Mouse (Mus musculus): ENCODE measurements around the gene Akip1. TPM values are rescaled to one million over a fixed set of nuclear protein-coding genes. Genes with fewer than 3 reads are reported as not detected.

Akip1 gene
- polyA plus RNA-seq, 1 experiment from 2014 or later = 19.6 TPM

- Histone ChIP-seq H3K4me2 (ENCODE audit: low read depth, low read length, severe bottlenecking) (no peak overlapping the region), H3K9me3 (ENCODE audit: control insufficient read depth, low read length) (no peaks in the 10 kb centered on the region)
Observed at GRCm38 (mm10) chr7:109674944-109675628, 28.4 kb upstream of the Akip1 start.

GRCm38 (mm10) chr7:109680284-109680683 lies 23.2 kb upstream of the Akip1 start:
- no peaks in the 10 kb centered on the region for H3K9me3 ChIP-seq (ENCODE audit: control insufficient read depth, low read length)
- H3K36me3 ChIP-seq (ENCODE audit: control insufficient read depth, insufficient read depth, low read length) = no peaks in the 10 kb centered on the region
- H3K27me3 ChIP-seq (ENCODE audit: control insufficient read depth, insufficient read depth, low read length) = no peaks in the 10 kb centered on the region
- no peak for DNase-seq (ENCODE audit: low spot score)
- ATAC-seq (replicated peaks; ENCODE audit: low FRiP score) = no peak
- no peak overlapping the region for H3K4me2 ChIP-seq (ENCODE audit: low read depth, low read length, severe bottlenecking)
- no peaks in the 10 kb centered on the region for H3K4me1 ChIP-seq (replicated peaks; ENCODE audit: control insufficient read depth, insufficient read depth, low read length)
- H3K4me3 ChIP-seq (ENCODE audit: low read depth, low read length) = no peak overlapping the region
- WGBS = 79% methylated on average over 2 of the region's 2 CpGs
- no peak overlapping the region for H3K27ac ChIP-seq (ENCODE audit: low read depth, low read length)
- H3K9ac ChIP-seq (ENCODE audit: low read length) = no peak overlapping the region

More at GRCm38 (mm10) chr7:109674944-109675628, 28.4 kb upstream of the Akip1 start:
- ATAC-seq (replicated peaks; ENCODE audit: low FRiP score) (no peak), DNase-seq (ENCODE audit: low spot score) (no peak)
- H3K27ac ChIP-seq (ENCODE audit: low read depth, low read length) = no peak overlapping the region
- H3K36me3 ChIP-seq (ENCODE audit: control insufficient read depth, insufficient read depth, low read length) = no peaks in the 10 kb centered on the region
- no peaks in the 10 kb centered on the region for H3K27me3 ChIP-seq (ENCODE audit: control insufficient read depth, insufficient read depth, low read length)
- 0 out of 2 replicates have a peak, but pooled peaks cover 4% of the 10 kb centered on the region for H3K4me1 ChIP-seq (replicated peaks; ENCODE audit: control insufficient read depth, insufficient read depth, low read length)
- no peak overlapping the region for H3K9ac ChIP-seq (ENCODE audit: low read length)
- H3K4me3 ChIP-seq (ENCODE audit: low read depth, low read length) = no peak overlapping the region
- 71% methylated on average over 4 of the region's 4 CpGs for WGBS

GRCm38 (mm10) chr7:109680879-109681278 lies 22.6 kb upstream of the Akip1 start:
- H3K4me3 ChIP-seq (ENCODE audit: low read depth, low read length) = no peak overlapping the region
- no peaks in the 10 kb centered on the region for H3K27me3 ChIP-seq (ENCODE audit: control insufficient read depth, insufficient read depth, low read length)
- no peak overlapping the region for H3K9ac ChIP-seq (ENCODE audit: low read length)
- ATAC-seq (replicated peaks; ENCODE audit: low FRiP score) (no peak), DNase-seq (ENCODE audit: low spot score) (no peak)
- no peaks in the 10 kb centered on the region for H3K9me3 ChIP-seq (ENCODE audit: control insufficient read depth, low read length)
- no peaks in the 10 kb centered on the region for H3K36me3 ChIP-seq (ENCODE audit: control insufficient read depth, insufficient read depth, low read length)
- H3K4me2 ChIP-seq (ENCODE audit: low read depth, low read length, severe bottlenecking) = no peak overlapping the region
- H3K4me1 ChIP-seq (replicated peaks; ENCODE audit: control insufficient read depth, insufficient read depth, low read length) = no peaks in the 10 kb centered on the region
- no peak overlapping the region for H3K27ac ChIP-seq (ENCODE audit: low read depth, low read length)
- 86% methylated on average over 1 of the region's 1 CpGs for WGBS

- no peak for DNase-seq (ENCODE audit: low spot score)
- Histone ChIP-seq H3K4me1 (replicated peaks; ENCODE audit: control insufficient read depth, insufficient read depth, low read length) (0 out of 2 replicates have a peak, but pooled peaks cover 6% of the 10 kb centered on the region), H3K36me3 (ENCODE audit: control insufficient read depth, insufficient read depth, low read length) (no peaks in the 10 kb centered on the region), H3K27me3 (ENCODE audit: control insufficient read depth, insufficient read depth, low read length) (no peaks in the 10 kb centered on the region), H3K27ac (ENCODE audit: low read depth, low read length) (no peak overlapping the region), H3K9ac (ENCODE audit: low read length) (no peak overlapping the region; the same call in 1 of the 2 replicates), H3K4me3 (ENCODE audit: low read depth, low read length) (no peak overlapping the region), H3K4me2 (ENCODE audit: low read depth, low read length, severe bottlenecking) (no peak overlapping the region), H3K9me3 (ENCODE audit: control insufficient read depth, low read length) (no peaks in the 10 kb centered on the region)
- ATAC-seq (replicated peaks; ENCODE audit: low FRiP score) = no peak
- WGBS = 44% methylated on average over 9 of the region's 9 CpGs
Observed at GRCm38 (mm10) chr7:109686585-109687128, 16.8 kb upstream of the Akip1 start.

GRCm38 (mm10) chr7:109690101-109690500 lies 13.4 kb upstream of the Akip1 start:
- no peak overlapping the region for H3K9ac ChIP-seq (ENCODE audit: low read length)
- DNase-seq (ENCODE audit: low spot score) (no peak), ATAC-seq (replicated peaks; ENCODE audit: low FRiP score) (no peak)
- H3K36me3 ChIP-seq (ENCODE audit: control insufficient read depth, insufficient read depth, low read length) = no peaks in the 10 kb centered on the region
- no peaks in the 10 kb centered on the region for H3K9me3 ChIP-seq (ENCODE audit: control insufficient read depth, low read length)
- 0 out of 2 replicates have a peak, but pooled peaks cover 6% of the 10 kb centered on the region for H3K4me1 ChIP-seq (replicated peaks; ENCODE audit: control insufficient read depth, insufficient read depth, low read length)
- H3K4me2 ChIP-seq (ENCODE audit: low read depth, low read length, severe bottlenecking) = no peak overlapping the region
- no peaks in the 10 kb centered on the region for H3K27me3 ChIP-seq (ENCODE audit: control insufficient read depth, insufficient read depth, low read length)
- no peak overlapping the region for H3K27ac ChIP-seq (ENCODE audit: low read depth, low read length)
- 87% methylated on average over 3 of the region's 3 CpGs for WGBS
- no peak overlapping the region for H3K4me3 ChIP-seq (ENCODE audit: low read depth, low read length)

- Histone ChIP-seq H3K36me3 (ENCODE audit: control insufficient read depth, insufficient read depth, low read length) (no peaks in the 10 kb centered on the region), H3K27me3 (ENCODE audit: control insufficient read depth, insufficient read depth, low read length) (no peaks in the 10 kb centered on the region), H3K4me3 (ENCODE audit: low read depth, low read length) (no peak overlapping the region), H3K4me2 (ENCODE audit: low read depth, low read length, severe bottlenecking) (no peak overlapping the region), H3K9ac (ENCODE audit: low read length) (no peak overlapping the region), H3K9me3 (ENCODE audit: control insufficient read depth, low read length) (no peaks in the 10 kb centered on the region), H3K27ac (ENCODE audit: low read depth, low read length) (no peak overlapping the region), H3K4me1 (replicated peaks; ENCODE audit: control insufficient read depth, insufficient read depth, low read length) (0 out of 2 replicates have a peak, but pooled peaks cover 6% of the 10 kb centered on the region)
- 92% methylated on average over 5 of the region's 5 CpGs for WGBS
- ATAC-seq (replicated peaks; ENCODE audit: low FRiP score) (no peak), DNase-seq (ENCODE audit: low spot score) (no peak)
Observed at GRCm38 (mm10) chr7:109690961-109691360, 12.5 kb upstream of the Akip1 start.

GRCm38 (mm10) chr7:109694576-109695338 lies 8.7 kb upstream of the Akip1 start:
- Histone ChIP-seq H3K9me3 (ENCODE audit: control insufficient read depth, low read length) (no peaks in the 10 kb centered on the region), H3K4me2 (ENCODE audit: low read depth, low read length, severe bottlenecking) (no peak overlapping the region), H3K27me3 (ENCODE audit: control insufficient read depth, insufficient read depth, low read length) (no peaks in the 10 kb centered on the region), H3K9ac (ENCODE audit: low read length) (no peak overlapping the region), H3K4me3 (ENCODE audit: low read depth, low read length) (no peak overlapping the region), H3K36me3 (ENCODE audit: control insufficient read depth, insufficient read depth, low read length) (no peaks in the 10 kb centered on the region), H3K27ac (ENCODE audit: low read depth, low read length) (no peak overlapping the region), H3K4me1 (replicated peaks; ENCODE audit: control insufficient read depth, insufficient read depth, low read length) (no peaks in the 10 kb centered on the region)
- DNase-seq (ENCODE audit: low spot score) = no peak
- ATAC-seq (replicated peaks; ENCODE audit: low FRiP score) = no peak
- 78% methylated on average over 13 of the region's 13 CpGs for WGBS

GRCm38 (mm10) chr7:109695339-109695726 lies 8.2 kb upstream of the Akip1 start:
- Histone ChIP-seq H3K36me3 (ENCODE audit: control insufficient read depth, insufficient read depth, low read length) (no peaks in the 10 kb centered on the region), H3K4me3 (ENCODE audit: low read depth, low read length) (no peak overlapping the region), H3K27me3 (ENCODE audit: control insufficient read depth, insufficient read depth, low read length) (no peaks in the 10 kb centered on the region), H3K4me2 (ENCODE audit: low read depth, low read length, severe bottlenecking) (no peak overlapping the region), H3K9me3 (ENCODE audit: control insufficient read depth, low read length) (no peaks in the 10 kb centered on the region), H3K4me1 (replicated peaks; ENCODE audit: control insufficient read depth, insufficient read depth, low read length) (no peaks in the 10 kb centered on the region), H3K9ac (ENCODE audit: low read length) (no peak overlapping the region), H3K27ac (ENCODE audit: low read depth, low read length) (no peak overlapping the region)
- DNase-seq (ENCODE audit: low spot score) (no peak), ATAC-seq (replicated peaks; ENCODE audit: low FRiP score) (no peak)
- WGBS = 90% methylated on average over 10 of the region's 10 CpGs
